Mouse (Mus musculus) ovary, adult 18-20 months (tissue): ENCODE results near the gene Pycr2.

Experiments used
- DNase-seq: peaks from one replicate; pipeline ENCODE4 v3.0.0; 2022; ENCODE audit warnings: low spot score, mixed read lengths

Gene Pycr2

DNA sequence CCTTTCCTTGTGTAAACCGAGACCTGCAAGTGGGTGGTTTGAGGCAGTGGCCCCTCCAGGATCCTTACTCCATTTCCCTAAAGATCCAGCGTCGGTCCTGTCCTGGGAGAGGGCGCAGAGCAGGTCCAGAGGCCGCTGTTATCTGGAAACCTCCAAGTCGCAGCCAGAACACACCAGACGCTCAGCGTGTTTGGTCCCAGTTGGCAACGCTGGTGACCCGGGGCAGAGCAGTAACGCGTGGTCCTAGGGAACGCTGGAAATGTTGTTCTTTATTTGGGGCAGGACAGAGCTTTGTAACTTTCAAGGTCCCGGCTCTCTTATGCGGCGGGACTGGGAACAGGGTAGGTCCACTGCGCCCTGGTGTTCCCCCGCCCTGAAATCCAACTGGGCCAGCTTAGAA is 37.6 kb downstream of the Pycr2 start:
- no peak for DNase-seq

DNA sequence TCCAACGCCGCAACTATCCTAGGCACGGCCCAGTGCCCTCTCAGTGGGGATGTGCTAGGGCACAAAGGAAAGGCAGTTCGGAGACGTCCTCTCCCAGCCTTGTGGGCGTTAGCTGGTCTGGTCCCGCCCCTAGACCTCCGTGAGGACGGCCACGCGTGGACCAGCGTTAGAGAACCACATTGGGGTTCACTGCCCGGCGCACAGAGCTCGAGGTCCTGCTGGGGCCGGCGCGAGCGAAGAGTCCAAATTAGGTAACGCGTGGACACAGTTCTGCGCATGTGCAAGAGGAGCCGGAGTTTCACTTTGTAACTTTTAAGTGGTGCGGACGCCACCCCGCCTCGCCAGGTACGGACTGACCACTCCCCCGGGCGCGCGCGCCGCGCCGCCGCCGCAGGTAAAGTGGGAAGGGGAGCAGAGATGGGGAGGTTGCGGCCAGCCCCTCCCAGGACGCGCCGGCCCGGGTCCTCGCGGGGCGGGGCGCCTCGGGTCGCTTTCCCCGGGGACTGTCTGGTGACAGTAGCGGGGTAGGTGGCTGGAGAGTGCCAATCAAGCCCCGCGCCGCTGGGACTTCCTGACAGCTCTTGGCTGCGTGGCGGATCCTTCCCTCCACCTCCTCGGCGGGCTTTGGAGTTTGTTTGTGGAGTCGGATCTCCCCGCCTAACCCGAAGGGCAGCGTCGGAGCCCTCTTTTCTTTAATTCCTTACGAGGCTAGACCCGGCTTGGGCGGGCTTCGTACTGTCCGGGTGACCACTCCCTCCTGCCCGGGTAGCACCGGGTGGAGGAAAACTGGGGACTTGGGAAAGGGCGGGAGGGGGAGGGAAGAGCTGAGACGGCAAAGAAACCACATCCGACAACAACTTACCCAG is 38.3 kb downstream of the Pycr2 start, which contains the start of gene Tmem63a:
TSS of gene Tmem63a (plus strand) at position 179 of the 866 bp plus-strand sequence.
- DNase-seq, result peak; percentile 48

DNA sequence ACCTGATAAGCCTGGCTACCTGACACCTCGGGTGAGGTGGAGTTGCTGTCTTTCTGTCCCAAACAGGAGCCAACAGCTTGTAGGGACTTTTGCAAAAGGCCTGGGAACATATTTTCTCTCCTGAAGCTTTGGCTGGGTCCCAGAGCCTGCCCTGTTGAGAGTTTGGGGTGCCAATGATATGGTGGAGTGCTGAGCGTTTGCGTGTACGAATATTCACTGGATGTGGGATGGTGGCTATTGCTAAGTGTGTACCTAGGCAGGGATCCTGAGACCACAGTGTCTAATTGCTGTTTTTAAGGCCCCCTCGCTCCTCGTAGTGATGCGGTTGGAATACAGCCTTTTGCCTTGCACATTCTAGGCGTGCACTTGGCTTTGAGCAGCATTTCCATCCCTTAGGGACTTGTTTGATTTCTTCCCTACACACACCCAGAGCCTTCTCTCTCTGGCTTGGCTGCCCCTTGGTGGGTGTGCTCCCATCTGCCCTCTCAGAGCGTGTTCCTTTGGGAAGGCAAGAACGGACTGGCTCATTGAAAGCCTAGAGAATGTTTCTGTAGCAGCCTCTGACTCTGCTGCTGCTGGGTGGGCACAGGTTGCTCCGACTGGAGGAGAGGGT is 39.0 kb downstream of the Pycr2 start:
- no peak for DNase-seq

DNA sequence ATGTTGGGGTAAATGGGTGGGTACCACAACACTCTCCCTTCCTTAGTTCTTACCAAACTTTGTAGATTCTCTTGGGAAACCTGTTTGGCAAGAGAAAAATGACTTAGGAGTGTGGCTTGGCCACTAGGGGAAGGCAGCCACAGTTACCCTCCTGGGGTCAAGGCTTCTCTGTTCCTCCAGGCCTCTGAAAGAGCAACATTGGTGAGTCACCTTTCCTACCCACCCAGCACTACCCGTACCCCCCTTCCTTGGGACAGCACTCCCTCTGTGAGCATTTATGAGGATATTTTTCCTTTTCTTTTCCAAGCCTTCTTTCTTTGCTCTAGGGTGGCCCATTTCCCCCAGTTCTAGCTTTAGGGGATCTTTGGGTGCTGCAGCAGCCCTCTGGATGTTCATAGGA is 39.8 kb downstream of the Pycr2 start:
- DNase-seq, result no peak

DNA sequence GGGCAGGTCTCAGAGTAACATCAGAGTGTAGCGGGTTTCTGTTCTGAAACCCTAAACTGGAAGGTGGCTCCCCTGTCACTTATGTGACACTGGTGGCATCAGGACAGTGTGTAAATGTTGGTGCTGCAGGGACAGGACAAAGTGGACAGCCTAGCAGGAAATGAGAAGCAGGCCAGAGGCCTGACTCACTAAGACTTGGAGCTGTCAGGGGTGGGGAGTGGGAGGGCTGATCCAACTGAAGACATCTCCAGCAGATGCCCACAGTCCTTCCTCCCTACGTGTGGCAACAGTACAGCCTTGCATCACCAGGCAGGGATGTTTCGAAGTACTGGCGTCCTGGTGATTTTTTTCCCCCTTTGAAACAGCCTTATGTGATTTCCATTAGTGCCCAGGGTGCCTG is 40.5 kb downstream of the Pycr2 start:
- DNase-seq, result no peak

DNA sequence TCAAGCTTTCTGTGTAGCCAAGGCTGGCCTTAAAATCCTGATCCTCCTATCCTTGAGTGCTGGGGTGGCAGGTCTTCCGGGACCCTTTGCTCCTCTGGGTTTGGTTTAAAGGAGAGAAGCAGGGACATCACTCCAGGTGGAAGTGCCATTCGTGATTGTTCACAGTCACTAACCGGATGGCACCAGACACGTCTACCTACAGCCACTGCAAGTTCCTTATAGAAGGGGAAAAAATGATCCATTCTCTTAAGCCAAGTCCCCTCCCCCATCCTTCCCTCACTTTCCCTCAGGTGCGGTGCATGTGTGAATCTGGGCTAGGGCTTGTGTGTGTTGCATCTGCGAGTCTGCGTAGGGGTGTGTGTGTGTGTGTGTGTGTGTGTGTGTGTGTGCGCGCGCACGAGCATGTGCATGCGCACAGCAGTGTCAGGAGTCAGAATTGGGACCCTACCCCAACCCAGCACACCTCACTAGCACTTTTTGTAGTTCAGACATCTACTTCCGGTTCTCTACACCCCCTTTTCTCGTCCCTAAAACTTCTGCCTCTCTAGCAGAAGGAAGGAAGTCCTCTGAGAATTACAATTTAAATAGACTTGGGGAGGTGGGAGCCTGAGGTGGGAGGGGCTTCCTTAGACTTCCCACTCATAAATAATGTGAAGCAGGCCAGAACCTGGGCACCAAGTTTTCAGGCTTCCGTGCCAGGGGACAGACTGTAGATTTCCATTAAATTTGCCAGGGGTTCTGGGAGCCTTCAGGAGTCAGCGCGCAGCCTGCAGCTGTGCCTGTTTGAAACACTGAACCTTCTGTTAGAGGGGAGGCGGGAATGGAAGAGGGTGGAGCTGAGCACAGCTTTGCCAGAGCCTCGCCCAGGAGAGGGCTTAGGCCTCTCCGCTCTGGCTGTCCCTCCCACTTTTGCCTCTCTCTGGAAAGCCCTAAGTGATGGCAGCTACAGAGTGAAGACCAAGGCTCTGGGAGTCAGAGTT is 41.2 kb downstream of the Pycr2 start:
- DNase-seq, result peak; percentile 37

DNA sequence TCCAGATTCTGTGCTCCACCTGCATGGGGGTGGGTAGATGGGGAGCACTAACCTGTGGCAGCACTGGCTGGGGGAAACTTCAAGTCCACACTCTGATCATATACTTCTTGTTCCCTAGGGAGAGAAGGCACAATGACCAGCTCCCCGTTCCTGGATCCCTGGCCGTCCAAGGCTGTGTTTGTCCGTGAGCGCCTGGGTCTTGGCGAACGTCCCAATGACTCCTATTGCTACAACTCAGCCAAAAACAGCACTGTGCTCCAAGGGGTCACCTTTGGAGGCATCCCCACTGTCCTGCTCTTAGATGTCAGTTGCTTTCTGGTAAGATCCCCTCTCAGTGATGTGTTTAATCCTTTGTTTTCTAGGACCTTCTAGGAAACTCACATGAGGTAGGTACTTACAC is 42.4 kb downstream of the Pycr2 start:
- peak; percentile 40 for DNase-seq

DNA sequence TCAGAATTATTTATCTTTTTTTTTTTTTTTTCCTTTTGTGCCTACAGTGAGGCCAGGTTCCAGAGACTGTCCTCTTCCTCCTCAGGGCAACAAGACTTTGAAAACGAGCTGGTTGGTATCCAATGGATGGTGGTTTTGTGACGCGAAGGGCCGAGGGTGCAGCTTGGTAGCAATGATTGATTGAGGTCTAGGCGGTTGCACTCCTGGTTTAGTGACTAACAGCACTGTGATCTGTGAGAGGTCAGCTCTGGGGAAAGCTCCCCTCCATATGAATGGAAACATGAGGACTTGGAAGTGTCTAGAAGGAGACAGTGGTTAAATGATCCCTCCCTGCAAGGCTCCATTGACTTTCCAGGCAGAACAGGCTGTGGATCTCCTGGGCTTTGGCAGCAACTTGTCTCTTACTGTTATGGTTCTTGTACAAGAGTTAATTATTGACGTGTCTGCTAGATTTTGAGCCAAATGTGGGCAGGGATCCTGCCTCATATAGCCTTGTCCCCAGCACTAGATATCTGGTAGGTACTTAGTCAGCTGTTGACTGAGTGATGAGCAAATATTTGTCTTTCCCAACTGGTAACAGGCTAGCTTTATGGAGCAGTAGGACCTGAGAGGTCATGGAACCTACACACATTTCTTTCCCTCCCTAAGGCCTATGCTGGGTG is 48.1 kb downstream of the Pycr2 start:
- no peak for DNase-seq

DNA sequence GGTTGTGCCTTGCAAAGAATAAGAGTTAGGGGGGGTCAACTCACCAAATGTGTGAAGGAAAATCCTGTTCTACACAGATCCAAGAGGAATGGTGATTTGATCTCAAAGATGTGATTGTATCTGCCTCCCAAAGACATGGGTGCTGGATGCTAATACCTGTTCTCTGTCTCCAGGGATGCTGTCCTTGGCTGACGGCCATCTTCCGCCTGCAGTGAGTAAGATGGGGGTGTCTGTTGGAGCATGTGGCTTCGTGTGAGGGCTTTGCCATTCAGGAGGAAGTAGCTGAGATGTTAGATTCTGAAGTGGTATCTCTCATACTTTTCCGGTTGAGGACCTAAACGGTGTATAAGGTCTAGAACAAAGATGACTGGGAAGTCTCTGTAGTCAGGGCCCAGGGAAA is 48.7 kb downstream of the Pycr2 start:
- no peak for DNase-seq

DNA sequence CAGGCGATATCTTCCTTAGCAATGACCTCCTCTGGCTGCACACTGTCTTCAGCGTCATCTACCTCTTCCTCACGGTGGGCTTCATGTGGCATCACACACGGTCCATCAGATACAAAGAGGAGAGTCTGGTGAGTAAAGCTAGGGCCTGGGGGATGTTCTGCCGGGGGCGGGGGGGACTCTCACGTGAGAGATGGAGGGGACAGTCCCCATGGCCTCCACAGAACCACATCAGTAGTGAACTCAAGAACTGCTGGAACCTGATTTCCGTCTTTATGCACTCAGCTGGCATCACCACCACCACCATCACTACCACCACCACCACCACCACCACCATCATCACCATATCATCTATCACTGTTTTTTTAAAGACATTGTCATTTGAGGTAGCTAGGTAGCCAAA is 52.3 kb downstream of the Pycr2 start:
- no peak for DNase-seq

DNA sequence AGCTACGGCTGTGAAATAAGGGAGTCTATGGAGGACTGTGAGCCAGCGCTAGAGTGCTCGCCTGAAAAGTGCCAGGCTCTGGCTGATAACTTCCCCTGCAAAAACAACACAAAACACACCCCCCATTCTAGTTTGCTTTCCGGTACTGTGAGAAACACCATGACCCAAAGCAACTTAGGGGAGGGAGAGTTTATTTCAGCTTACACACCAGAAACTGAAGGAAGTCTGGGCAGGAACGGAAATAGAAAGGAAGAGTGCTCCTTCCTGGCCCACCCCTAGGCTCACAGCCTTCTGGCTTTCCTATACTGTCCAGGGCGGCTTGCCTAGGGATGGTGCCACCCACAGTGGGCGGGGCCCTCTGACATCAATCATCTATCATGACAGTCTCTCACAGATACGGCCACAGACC is 52.9 kb downstream of the Pycr2 start:
- DNase-seq, result no peak
